Mouse (Mus musculus) olfactory bulb, adult 2 months (tissue): ENCODE results near the gene Amer3.
"Not testable (repeated sequence)": the region's sequence is repeated elsewhere in the genome, so short reads cannot be mapped to it uniquely, and the experiment has no call there.

Experiments used
- CTCF ChIP-seq: fragments of 200-500 bp; IDR thresholded peaks from 2 replicates; pipeline ENCODE4 v1.5.1; 2012; ENCODE audit warnings: low read depth, mild to moderate bottlenecking, low read length, moderate library complexity; ENCODE audit not compliant: insufficient read depth
- POLR2A ChIP-seq: fragments of 200-500 bp; IDR thresholded peaks from 2 replicates; pipeline ENCODE4 v1.6.1; 2012; ENCODE audit warnings: mild to moderate bottlenecking, low read depth, low read length, moderate library complexity; ENCODE audit not compliant: insufficient read depth

DNA sequence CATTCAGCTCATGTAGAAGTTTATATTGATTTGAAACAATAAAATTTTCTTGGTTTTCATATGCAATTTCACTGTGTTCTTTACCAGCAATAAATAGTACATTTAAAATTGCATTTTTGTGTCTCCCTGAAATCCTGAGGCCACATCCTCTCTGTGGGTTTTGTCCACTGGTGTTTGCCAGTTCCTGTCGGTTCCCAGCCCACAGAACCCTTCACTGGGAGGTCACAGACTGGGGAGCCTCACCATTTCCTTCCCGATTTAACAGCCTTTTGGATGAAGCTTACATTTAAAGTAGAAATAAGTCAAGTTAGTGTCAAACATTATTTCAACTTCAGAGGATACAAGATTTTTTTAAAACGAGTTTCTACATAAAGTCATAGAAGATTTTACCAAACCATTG, 44.9 kb upstream of the Amer3 start:
- not testable (repeated sequence) for TF ChIP-seq POLR2A, CTCF
